Mouse (Mus musculus) stomach, postnatal 0 days (tissue): Measurements from ENCODE around the gene Dlgap1.

Experiments
- CTCF ChIP-seq: IDR thresholded peaks from 2 replicates; pipeline ENCODE4 v1.5.1; 2016; ENCODE audit warnings: antibody characterized with exemption, low read depth, mild to moderate bottlenecking, moderate library complexity
- EP300 ChIP-seq: optimal IDR thresholded peaks from 2 replicates; pipeline ENCODE3; 2016; ENCODE audit warnings: antibody characterized with exemption

- TF ChIP-seq CTCF = no peak
- no peak for TF ChIP-seq EP300
Measured at GRCm38 (mm10) chr17:70838031-70838430, 869.2 kb downstream of the Dlgap1 start.
